Mouse (Mus musculus) liver, adult 2 months (tissue): ENCODE measurements around the gene Chd9. TPM values are rescaled to one million over a fixed set of nuclear protein-coding genes. Genes with fewer than 3 reads are reported as not detected.

Experiments
- DNase-seq: peaks from one replicate; pipeline ENCODE4 v3.0.0-alpha.2; 2011; ENCODE audit warnings: low read depth, low spot score; ENCODE audit errors: extremely low read depth
- H3K27ac ChIP-seq: fragments of 200-500 bp; replicated peaks from 2 replicates; pipeline ENCODE4 v1.5.1; 2012; ENCODE audit warnings: low read depth, mild to moderate bottlenecking, control low read depth, inconsistent platforms, low read length; ENCODE audit not compliant: insufficient read depth
- H3K27me3 ChIP-seq: fragments of 200-500 bp; 2 replicates; pipeline ENCODE4 v1.6.1; 2012; ENCODE audit warnings: mild to moderate bottlenecking, moderate library complexity, low read length, inconsistent platforms; ENCODE audit not compliant: control insufficient read depth, insufficient read depth
- H3K36me3 ChIP-seq: fragments of 200-500 bp; 2 replicates; pipeline ENCODE4 v1.6.1; 2012; ENCODE audit warnings: low read length, inconsistent platforms; ENCODE audit not compliant: control insufficient read depth, insufficient read depth
- H3K4me1 ChIP-seq: fragments of 200-500 bp; 2 replicates; pipeline ENCODE4 v1.6.1; 2011; ENCODE audit warnings: low read length; ENCODE audit not compliant: control insufficient read depth, insufficient read depth
- H3K4me3 ChIP-seq: fragments of 200-500 bp; 2 replicates; pipeline ENCODE4 v1.5.1; 2011; ENCODE audit warnings: low read depth, mild to moderate bottlenecking, control low read depth, low read length, moderate library complexity; ENCODE audit not compliant: insufficient read depth
- H3K79me2 ChIP-seq: fragments of 200-500 bp; 2 replicates; pipeline ENCODE4 v1.6.1; 2012; ENCODE audit warnings: inconsistent platforms, mild to moderate bottlenecking, low read length, moderate library complexity; ENCODE audit not compliant: control insufficient read depth, insufficient read depth
- H3K9ac ChIP-seq: fragments of 200-500 bp; 2 replicates; pipeline ENCODE4 v1.6.1; 2012; ENCODE audit warnings: low read depth, mild to moderate bottlenecking, control low read depth, inconsistent platforms, low read length
- CTCF ChIP-seq: fragments of 200-500 bp; IDR thresholded peaks from 2 replicates; pipeline ENCODE4 v1.5.1; 2011; ENCODE audit warnings: low read depth, low read length, control low read depth
- POLR2A ChIP-seq: fragments of 200-500 bp; IDR thresholded peaks from 2 replicates; pipeline ENCODE4 v1.6.1; 2011; ENCODE audit warnings: low read length, control low read depth; ENCODE audit not compliant: insufficient read depth; ENCODE audit errors: extremely low read depth
- WGBS: fragments of 180-500 bp; shearing (Covaris S2); methylation state at CpG from one replicate; pipeline ENCODE4 v1.1.7; 2018; 5-methylcytosine and 5-hydroxymethylcytosine counted together
- polyA plus RNA-seq: library from polyadenylated mRNA; depleted of rRNA; stranded (reverse); fragments of >200 nt; gene quantifications from 2 replicates; pipeline ENCODE4 v1.2.3, GENCODE M21; 2012
- total RNA-seq: library from RNA; depleted of rRNA; stranded (reverse); fragments of >200 nt; gene quantifications from 2 replicates; pipeline ENCODE4 v1.2.3, GENCODE M21; 2014

Chd9 gene
- total and polyA plus RNA-seq, 2 experiments = 63.2 to 88.2 TPM

GRCm38 (mm10) chr8:90862038-90862437 is 33.9 kb downstream of the Chd9 start:
- Histone ChIP-seq H3K36me3 (no peaks in the 10 kb centered on the region), H3K27ac (no peak overlapping the region), H3K79me2 (no peaks in the 10 kb centered on the region), H3K27me3 (no peaks in the 10 kb centered on the region), H3K9ac (no peak overlapping the region), H3K4me1 (no peaks in the 10 kb centered on the region), H3K4me3 (no peak overlapping the region)
- WGBS = 80% methylated on average over 9 of the region's 9 CpGs
- no peak for DNase-seq
- TF ChIP-seq POLR2A = no peak
- TF ChIP-seq CTCF = no peak

DNA sequence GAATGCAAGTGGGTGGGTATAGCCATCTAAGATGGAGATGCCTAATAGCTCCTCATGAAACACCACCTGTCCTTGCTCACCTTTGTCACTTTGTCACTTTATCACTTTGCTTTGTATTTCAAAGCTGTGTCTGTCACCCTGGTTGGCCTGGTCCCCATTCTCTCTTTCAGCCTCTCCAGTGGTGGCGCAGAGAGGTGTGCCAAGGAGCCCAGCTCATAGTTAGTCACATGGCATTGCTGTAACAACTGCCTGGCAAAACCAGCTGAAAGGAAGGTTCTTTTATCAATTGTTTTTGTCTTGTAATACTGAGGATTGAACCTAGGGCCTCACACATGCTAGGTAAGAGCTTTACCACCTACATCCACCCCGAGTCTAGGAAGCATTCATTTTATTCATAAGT is 38.9 kb downstream of the Chd9 start:
- no peak overlapping the region for H3K4me3 ChIP-seq
- no peaks in the 10 kb centered on the region for H3K79me2 ChIP-seq
- no peaks in the 10 kb centered on the region for H3K36me3 ChIP-seq
- 85% methylated on average over 2 of the region's 2 CpGs for WGBS
- DNase-seq = peak; percentile 44
- H3K4me1 ChIP-seq = peaks cover 21% of the 10 kb centered on the region
- TF ChIP-seq CTCF (no peak), POLR2A (no peak)
- H3K27me3 ChIP-seq = no peaks in the 10 kb centered on the region
- no peak overlapping the region for H3K27ac ChIP-seq
- no peak overlapping the region for H3K9ac ChIP-seq

DNA sequence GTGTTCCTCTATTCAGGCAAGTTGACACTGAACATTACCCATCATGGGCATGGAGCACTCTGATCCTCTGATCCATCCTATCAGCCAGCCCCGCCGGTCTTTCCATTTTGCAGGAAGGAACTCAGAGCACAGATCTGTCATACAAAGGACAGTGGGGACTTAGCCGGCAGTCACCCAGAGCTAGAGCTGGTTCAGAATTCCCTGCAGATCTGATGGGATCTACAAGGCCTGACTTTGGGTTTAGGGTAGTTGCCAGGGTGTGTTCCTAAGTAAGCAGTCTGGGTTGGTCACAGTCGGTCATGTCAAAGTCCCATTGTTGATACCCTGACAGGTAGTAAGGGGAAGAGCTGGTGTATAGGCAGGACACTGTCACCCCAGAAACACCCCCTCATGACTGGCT is 39.8 kb downstream of the Chd9 start:
- Histone ChIP-seq H3K9ac (no peak overlapping the region), H3K36me3 (no peaks in the 10 kb centered on the region), H3K4me1 (peaks cover 28% of the 10 kb centered on the region), H3K27me3 (no peaks in the 10 kb centered on the region), H3K79me2 (no peaks in the 10 kb centered on the region), H3K4me3 (no peak overlapping the region), H3K27ac (peak overlapping the region; percentile 89)
- TF ChIP-seq CTCF = no peak
- TF ChIP-seq POLR2A = no peak
- DNase-seq = peak; percentile 47
- 80% methylated on average over 4 of the region's 4 CpGs for WGBS

- Histone ChIP-seq H3K4me1 (peaks cover 28% of the 10 kb centered on the region), H3K79me2 (no peaks in the 10 kb centered on the region), H3K36me3 (no peaks in the 10 kb centered on the region), H3K4me3 (no peak overlapping the region), H3K27me3 (no peaks in the 10 kb centered on the region), H3K9ac (no peak overlapping the region), H3K27ac (peak overlapping the region; percentile 89)
- 17% methylated on average over 4 of the region's 4 CpGs for WGBS
- TF ChIP-seq CTCF (no peak), POLR2A (no peak)
- DNase-seq = peak; percentile 69
Measured at GRCm38 (mm10) chr8:90868334-90868733, 40.2 kb downstream of the Chd9 start.

GRCm38 (mm10) chr8:90869071-90869919 is 41.1 kb downstream of the Chd9 start:
- peak overlapping the region; percentile 64 for H3K9ac ChIP-seq
- H3K79me2 ChIP-seq = no peaks in the 10 kb centered on the region; the same call in 1 of the 2 replicates
- 5% methylated on average over 18 of the region's 18 CpGs for WGBS
- H3K4me1 ChIP-seq = peaks cover 28% of the 10 kb centered on the region
- DNase-seq = peak; percentile 98
- H3K36me3 ChIP-seq = no peaks in the 10 kb centered on the region
- H3K27ac ChIP-seq = peak overlapping the region; percentile 89
- TF ChIP-seq POLR2A = peak; percentile 12; the same call in 1 of the 2 replicates
- TF ChIP-seq CTCF = no peak
- H3K27me3 ChIP-seq = no peaks in the 10 kb centered on the region
- H3K4me3 ChIP-seq = peak overlapping the region; percentile 49
